Mouse (Mus musculus) forebrain, postnatal 0 days (tissue): ENCODE measurements at regions not wholly inside any gene's neighbourhood (a gene's known extent, or its start where the extent isn't known, plus 50 kb on each side); places are given as distances from the start of the nearest gene placed in this dataset.
A peak's percentile ranks its signal among the peaks of the same experiment; 100 is the strongest.

Experiments used
- ATAC-seq: fragments of 200-750 bp; cut with Nextera tagmentation; 2 replicates; pipeline ENCODE4 v1.8.0; 2017; ENCODE audit warnings: mild to moderate bottlenecking, moderate library complexity
- DNase-seq: peaks from one replicate; pipeline ENCODE4 v3.0.0-alpha.2; 2015
- H3K27ac ChIP-seq: fragments of 300-500 bp; sonication (generic); 2 replicates; pipeline ENCODE4 v1.5.1; 2014; ENCODE audit warnings: low read depth, mild to moderate bottlenecking, antibody characterized with exemption, low read length, moderate library complexity, mixed read lengths
- H3K27me3 ChIP-seq: fragments of 300-500 bp; sonication (generic); 2 replicates; pipeline ENCODE4 v1.6.1; 2014; ENCODE audit warnings: mild to moderate bottlenecking, low read length, mixed read lengths; ENCODE audit not compliant: insufficient read depth
- H3K36me3 ChIP-seq: fragments of 300-500 bp; sonication (generic); 2 replicates; pipeline ENCODE4 v1.6.1; 2014; ENCODE audit warnings: mild to moderate bottlenecking, moderate library complexity; ENCODE audit not compliant: insufficient read depth
- H3K4me1 ChIP-seq: fragments of 300-500 bp; sonication (generic); 2 replicates; pipeline ENCODE4 v1.6.1; 2014; ENCODE audit warnings: antibody characterized with exemption; ENCODE audit not compliant: insufficient read depth
- H3K4me2 ChIP-seq: fragments of 300-500 bp; sonication (generic); 2 replicates; pipeline ENCODE4 v1.6.1; 2014; ENCODE audit warnings: low read depth, mild to moderate bottlenecking, moderate library complexity
- H3K4me3 ChIP-seq: fragments of 300-500 bp; sonication (generic); 2 replicates; pipeline ENCODE4 v1.5.1; 2014; ENCODE audit warnings: low read depth, low read length, mixed read lengths
- H3K9ac ChIP-seq: fragments of 300-500 bp; sonication (generic); 2 replicates; pipeline ENCODE4 v1.6.1; 2014; ENCODE audit warnings: mild to moderate bottlenecking
- H3K9me3 ChIP-seq: fragments of 300-500 bp; sonication (generic); 2 replicates; pipeline ENCODE4 v1.6.1; 2016; ENCODE audit warnings: low read length
- CTCF ChIP-seq: sonication (generic); IDR thresholded peaks from 2 replicates; pipeline ENCODE4 v1.5.1; 2016; ENCODE audit warnings: antibody characterized with exemption, control low read depth, low read depth
- WGBS: fragments of 180-500 bp; shearing (Covaris S2); extraction: QIAGEN DNeasy Blood & Tissue Kit; methylation state at CpG from one replicate; pipeline ENCODE4 v1.1.7; 2014; 5-methylcytosine and 5-hydroxymethylcytosine counted together

DNA sequence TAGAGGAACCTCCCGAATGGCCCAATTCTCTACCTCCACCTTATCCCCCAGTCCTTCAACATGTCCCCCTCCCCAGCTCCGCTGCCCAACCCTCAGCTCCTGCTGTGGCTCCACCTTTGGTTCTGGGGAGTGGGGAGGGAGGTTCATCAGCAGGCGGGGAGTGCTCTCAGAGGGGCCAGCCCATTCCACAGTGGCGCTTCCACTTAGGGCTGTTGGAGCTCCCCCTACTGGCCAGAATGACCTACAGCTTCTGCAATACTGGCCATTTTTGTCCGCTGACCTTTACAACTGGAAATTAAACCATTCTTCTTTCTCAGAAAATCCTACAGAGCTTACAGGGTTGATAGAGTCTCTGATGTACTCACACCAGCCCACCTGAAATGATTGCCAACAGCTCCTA, 508.0 kb upstream of the Klhl4 start:
- 93% methylated on average over 5 of the region's 5 CpGs for WGBS
- no peak for ATAC-seq

DNA sequence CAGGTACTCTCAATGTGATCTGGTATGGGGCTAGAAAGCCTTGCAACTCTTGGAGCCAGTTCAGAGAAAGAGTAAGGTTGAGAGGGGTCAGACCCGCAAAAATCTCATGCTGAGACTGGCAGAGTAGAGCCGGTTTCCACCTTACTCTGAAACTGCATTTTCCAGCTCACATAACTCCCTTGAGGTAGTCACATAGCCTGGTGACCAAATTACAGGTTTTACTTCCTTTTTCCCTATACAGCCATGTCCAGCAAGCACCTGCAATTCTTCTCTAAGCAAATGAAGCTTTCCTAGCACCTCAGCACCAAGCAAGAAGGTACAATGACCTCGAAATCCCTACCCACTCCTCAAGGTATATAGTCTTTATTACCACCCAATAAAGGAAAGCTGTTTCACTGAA, 481.0 kb upstream of the Klhl4 start:
- ATAC-seq (no peak), DNase-seq (no peak)
- Histone ChIP-seq H3K36me3 (no peaks in the 10 kb centered on the region), H3K4me2 (no peak overlapping the region), H3K4me1 (no peaks in the 10 kb centered on the region), H3K27ac (no peak overlapping the region), H3K27me3 (no peaks in the 10 kb centered on the region), H3K9me3 (no peaks in the 10 kb centered on the region), H3K4me3 (no peak overlapping the region), H3K9ac (no peak overlapping the region)
- TF ChIP-seq CTCF = no peak
- WGBS = 80% methylated on average over 3 of the region's 3 CpGs

More for the DNA sequence above, 508.0 kb upstream of the Klhl4 start:
- H3K27me3 ChIP-seq = no peaks in the 10 kb centered on the region
- no peaks in the 10 kb centered on the region for H3K36me3 ChIP-seq
- no peaks in the 10 kb centered on the region for H3K9me3 ChIP-seq
- H3K9ac ChIP-seq = no peak overlapping the region
- no peak overlapping the region for H3K4me2 ChIP-seq
- no peaks in the 10 kb centered on the region for H3K4me1 ChIP-seq
- H3K27ac ChIP-seq = no peak overlapping the region
- TF ChIP-seq CTCF = no peak
- DNase-seq = no peak
- H3K4me3 ChIP-seq = no peak overlapping the region

DNA sequence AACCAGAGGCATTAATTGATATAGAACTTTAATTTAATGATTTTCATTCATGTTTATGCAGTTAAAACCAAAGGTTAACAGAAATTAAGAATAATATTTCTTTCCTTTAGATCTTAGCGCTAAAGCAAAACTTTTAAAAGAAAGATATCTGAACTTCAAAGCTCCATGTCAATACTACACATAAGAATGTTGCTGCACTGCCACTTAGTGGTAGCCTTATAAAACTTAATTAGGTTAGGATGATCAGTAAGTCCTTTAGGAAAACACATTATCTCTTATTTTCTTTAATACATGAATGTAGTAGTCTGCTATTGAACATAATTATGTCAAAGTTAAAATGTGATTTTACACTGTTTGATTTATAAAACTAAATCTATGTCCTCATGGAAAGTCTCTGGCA, 432.9 kb upstream of the Klhl4 start:
- Histone ChIP-seq H3K4me2 (no peak overlapping the region), H3K4me3 (no peak overlapping the region), H3K27ac (no peak overlapping the region), H3K27me3 (no peaks in the 10 kb centered on the region), H3K4me1 (no peaks in the 10 kb centered on the region), H3K9ac (no peak overlapping the region), H3K9me3 (no peaks in the 10 kb centered on the region), H3K36me3 (no peaks in the 10 kb centered on the region)
- peak; percentile 37 for TF ChIP-seq CTCF
- DNase-seq (peak; percentile 1), ATAC-seq (no peak)
- WGBS = 41% methylated on average over 1 of the region's 1 CpGs
